14 mouse cellular contexts compared by ENCODE assay signal in genomic region chr13:55378907-55379580, GRCm38 (mm10). TPM values are rescaled to one million over a fixed set of nuclear protein-coding genes. Genes with fewer than 3 reads are reported as not detected.
A peak's percentile ranks its signal among the peaks of the same experiment; 100 is the strongest.
DNase-seq lines count a peak whose midpoint lies in the region; ATAC-seq and TF ChIP-seq lines count a peak whose summit lies in the region.
"Had no signal": no experiment of that assay in that cellular context is flagged by ENCODE, and none has a peak within 500 bp of the region (broad histone marks: within the 10 kb centered on the region; RNA-seq: fewer than 3 reads in every experiment).

No protein-coding gene starts in this region.

- H3K36me3 ChIP-seq in heart, embryonic 11.5 days (ENCODE audit: control insufficient read depth, insufficient read depth, low read length) = no peaks in the 10 kb centered on the region
- H3K36me3 ChIP-seq in neural tube, embryonic 12.5 days = no peaks in the 10 kb centered on the region
- no peaks in the 10 kb centered on the region for H3K36me3 ChIP-seq in neural tube, embryonic 15.5 days
- H3K36me3 ChIP-seq: liver, embryonic 13.5 days had no signal

- H3K4me2 ChIP-seq in heart, embryonic 11.5 days = peak overlapping the region; percentile 38; the same call in 1 of the 2 replicates
- H3K4me2 ChIP-seq in neural tube, embryonic 12.5 days (replicated peaks) = peak overlapping the region; percentile 22; the same call in 1 of the 2 replicates
- H3K4me2 ChIP-seq in neural tube, embryonic 15.5 days = no peak overlapping the region; the same call in 1 of the 2 replicates
- H3K4me2 ChIP-seq: liver, embryonic 13.5 days had no signal

- no peak for TF ChIP-seq CTCF in left cerebral cortex, adult 2 months (IDR thresholded peaks at IDR 0.05)

- H3K9me3 ChIP-seq in heart, embryonic 11.5 days (replicated peaks; ENCODE audit: control insufficient read depth, low read length) = no peaks in the 10 kb centered on the region
- no peaks in the 10 kb centered on the region for H3K9me3 ChIP-seq in neural tube, embryonic 12.5 days
- no peaks in the 10 kb centered on the region for H3K9me3 ChIP-seq in neural tube, embryonic 15.5 days (replicated peaks)
- H3K9me3 ChIP-seq: liver, embryonic 13.5 days had no signal

- no peaks in the 10 kb centered on the region for H3K4me1 ChIP-seq in heart, embryonic 11.5 days (ENCODE audit: control insufficient read depth, insufficient read depth, low read length)
- no peaks in the 10 kb centered on the region for H3K4me1 ChIP-seq in neural tube, embryonic 12.5 days
- H3K4me1 ChIP-seq in neural tube, embryonic 15.5 days = peaks cover 4% of the 10 kb centered on the region
- H3K4me1 ChIP-seq: liver, embryonic 13.5 days had no signal

- H3K9ac ChIP-seq in heart, embryonic 11.5 days (ENCODE audit: low read depth, low read length) = no peak overlapping the region
- no peak overlapping the region for H3K9ac ChIP-seq in neural tube, embryonic 12.5 days
- no peak overlapping the region for H3K9ac ChIP-seq in neural tube, embryonic 15.5 days (replicated peaks)
- H3K9ac ChIP-seq: liver, embryonic 13.5 days had no signal

- 0 out of 2 replicates have a peak, but pooled peaks have one; percentile 18 for ATAC-seq in heart, embryonic 11.5 days (replicated peaks; ENCODE audit: insufficient number of reproducible peaks, low FRiP score, low TSS enrichment)
- no peak for ATAC-seq in neural tube, embryonic 12.5 days (ENCODE audit: low FRiP score, low read depth)
- ATAC-seq in neural tube, embryonic 15.5 days (ENCODE audit: low FRiP score) = no peak

- peaks cover 75% of the 10 kb centered on the region for H3K27me3 ChIP-seq in heart, embryonic 11.5 days (ENCODE audit: control insufficient read depth, insufficient read depth, low read length)
- H3K27me3 ChIP-seq in neural tube, embryonic 12.5 days (replicated peaks) = peaks cover 57% of the 10 kb centered on the region
- H3K27me3 ChIP-seq in neural tube, embryonic 15.5 days (replicated peaks) = peaks cover 67% of the 10 kb centered on the region

- no peak for DNase-seq in heart, adult 11 months
- DNase-seq in kidney, postnatal 10 days = peak; percentile 48
- DNase-seq in left cerebral cortex, adult 9 months (ENCODE audit: low spot score in 2 of 2) = no peak
- no peak for DNase-seq in left cerebral cortex, adult 2 months (ENCODE audit: extremely low spot score in 1 of 2, low spot score in 2 of 2)
- no peak for DNase-seq in frontal cortex, postnatal 14 days (ENCODE audit: low spot score in 2 of 2)
- DNase-seq: cerebellum, postnatal 14 days; gastrocnemius, postnatal 25 days; liver, embryonic 13.5 days had no signal

- intact Hi-C loops in left cerebral cortex, adult 2 months (cut with DNase I) = no loop called here

- H3K4me3 ChIP-seq in heart, embryonic 11.5 days (ENCODE audit: low read depth, low read length) = no peak overlapping the region
- 0 out of 2 replicates have a peak overlapping the region, but pooled peaks have one; percentile 3 for H3K4me3 ChIP-seq in neural tube, embryonic 12.5 days
- no peak overlapping the region for H3K4me3 ChIP-seq in neural tube, embryonic 15.5 days (replicated peaks)
- no peak overlapping the region for H3K4me3 ChIP-seq in left cerebral cortex, adult 2 months
- H3K4me3 ChIP-seq: liver, embryonic 13.5 days had no signal

- H3K27ac ChIP-seq in heart, embryonic 11.5 days (ENCODE audit: low read depth, low read length) = no peak overlapping the region
- no peak overlapping the region for H3K27ac ChIP-seq in neural tube, embryonic 12.5 days
- H3K27ac ChIP-seq in neural tube, embryonic 15.5 days (replicated peaks) = no peak overlapping the region
- H3K27ac ChIP-seq in left cerebral cortex, adult 2 months = no peak overlapping the region
- H3K27ac ChIP-seq: liver, embryonic 13.5 days had no signal

- WGBS in heart, embryonic 11.5 days (ENCODE audit: insufficient replicate concordance) = 3% methylated on average over 32 of the region's 32 CpGs
- WGBS in neural tube, embryonic 12.5 days = 4% methylated on average over 32 of the region's 32 CpGs
- 5% methylated on average over 32 of the region's 32 CpGs for WGBS in neural tube, embryonic 15.5 days

RNA-seq across cellular contexts. Expression of gene Rgs14, which starts 9.5 kb away (rescaled TPM):
- 0.15 and 0.31 TPM in 2 replicates for polyA plus RNA-seq in heart, embryonic 11.5 days (2014; fragmentation: Nextera tagmentation; extraction: Ambion mirVana)
- polyA plus RNA-seq in neural tube, embryonic 12.5 days (2016; fragmentation: Nextera tagmentation; extraction: Ambion mirVana) = 0.52 and 1.0 TPM in 2 replicates
- polyA plus RNA-seq in neural tube, embryonic 15.5 days (2015; fragmentation: Nextera tagmentation; extraction: Ambion mirVana) = 0.81 and 2.6 TPM in 2 replicates
- total RNA-seq in left cerebral cortex, adult 2 months (2021) = 10 to 100 TPM; 52.4 to 58.2 TPM

RNA-seq across cellular contexts. Expression of gene Lman2, which starts 16.5 kb away (rescaled TPM):
- 72.5 and 90.8 TPM in 2 replicates for polyA plus RNA-seq in heart, embryonic 11.5 days (2014; fragmentation: Nextera tagmentation; extraction: Ambion mirVana)
- polyA plus RNA-seq in neural tube, embryonic 12.5 days (2016; fragmentation: Nextera tagmentation; extraction: Ambion mirVana) = 82.0 and 86.1 TPM in 2 replicates
- 44.9 and 57.7 TPM in 2 replicates for polyA plus RNA-seq in neural tube, embryonic 15.5 days (2015; fragmentation: Nextera tagmentation; extraction: Ambion mirVana)
- total RNA-seq in left cerebral cortex, adult 2 months (2021) = 10 to 100 TPM; 57.8 to 60.4 TPM

RNA-seq across cellular contexts. Expression of gene Slc34a1, which starts 18.9 kb away (rescaled TPM):
- polyA plus RNA-seq in heart, embryonic 11.5 days (2014; fragmentation: Nextera tagmentation; extraction: Ambion mirVana) = not detected in 2 replicates
- 0.22 TPM in 2 replicates for polyA plus RNA-seq in neural tube, embryonic 12.5 days (2016; fragmentation: Nextera tagmentation; extraction: Ambion mirVana)
- polyA plus RNA-seq in neural tube, embryonic 15.5 days (2015; fragmentation: Nextera tagmentation; extraction: Ambion mirVana) = 0.20 TPM in 1 of 2 replicates, not detected in the other
- total RNA-seq in left cerebral cortex, adult 2 months (2021) = under 1 TPM; 0.25 to 0.49 TPM
- total RNA-seq: gastrocnemius, postnatal 25 days had no signal
- polyA plus RNA-seq: C2C12; liver, embryonic 13.5 days had no signal

RNA-seq across cellular contexts. Expression of gene Pfn3, which starts 36.0 kb away (rescaled TPM):
- polyA plus RNA-seq in heart, embryonic 11.5 days (2014; fragmentation: Nextera tagmentation; extraction: Ambion mirVana) = not detected in 2 replicates
- not detected in 2 replicates for polyA plus RNA-seq in neural tube, embryonic 12.5 days (2016; fragmentation: Nextera tagmentation; extraction: Ambion mirVana)
- polyA plus RNA-seq in neural tube, embryonic 15.5 days (2015; fragmentation: Nextera tagmentation; extraction: Ambion mirVana) = 0.50 and 1.4 TPM in 2 replicates
- not detected for total RNA-seq in left cerebral cortex, adult 2 months (2021)
- total RNA-seq: adrenal gland, adult 18-20 months; gastrocnemius, postnatal 25 days; neutrophil, adult 5-6 weeks had no signal
- polyA plus RNA-seq: C2C12; liver, embryonic 13.5 days had no signal

RNA-seq across cellular contexts. Expression of gene F12, which starts 47.5 kb away (rescaled TPM):
- 0.42 and 1.5 TPM in 2 replicates for polyA plus RNA-seq in heart, embryonic 11.5 days (2014; fragmentation: Nextera tagmentation; extraction: Ambion mirVana)
- polyA plus RNA-seq in neural tube, embryonic 12.5 days (2016; fragmentation: Nextera tagmentation; extraction: Ambion mirVana) = 0.17 TPM in 1 of 2 replicates, not detected in the other
- 0.18 and 0.47 TPM in 2 replicates for polyA plus RNA-seq in neural tube, embryonic 15.5 days (2015; fragmentation: Nextera tagmentation; extraction: Ambion mirVana)
- total RNA-seq in left cerebral cortex, adult 2 months (2021) = 1 to 10 TPM in 1 of 2 experiments, under 1 TPM in 1; 0.95 to 1.3 TPM
- total RNA-seq: adrenal gland, adult 18-20 months; gastrocnemius, postnatal 25 days had no signal
- polyA plus RNA-seq: C2C12 had no signal
